Mouse (Mus musculus) CH12.LX (cell line): Measurements from ENCODE around the gene Galnt6. TPM values are rescaled to one million over a fixed set of nuclear protein-coding genes. Genes with fewer than 3 reads are reported as not detected.

Experiments
- DNase-seq: peaks from one replicate; pipeline ENCODE4 v3.0.0-alpha.2; 2013; ENCODE audit errors: extremely low read depth
- H3K27ac ChIP-seq: 2 replicates; pipeline ENCODE4 v1.5.1; 2012; ENCODE audit warnings: low read depth, mild to moderate bottlenecking, control low read depth, moderate library complexity; ENCODE audit not compliant: insufficient read depth
- H3K27me3 ChIP-seq: replicated peaks from 2 replicates; pipeline ENCODE3; 2012; ENCODE audit warnings: inconsistent platforms
- H3K36me3 ChIP-seq, 2 experiments: replicated peaks in 1 of 2; 2 replicates each; pipeline versions ENCODE3 to v1.6.1; 2012; ENCODE audit warnings: inconsistent platforms in 1 of 2, low read length in 1 of 2, mild to moderate bottlenecking in 1 of 2, mixed read lengths in 1 of 2, moderate library complexity in 1 of 2; ENCODE audit not compliant: control insufficient read depth in 1 of 2, insufficient read depth in 1 of 2
- H3K4me1 ChIP-seq, 2 experiments: 2 replicates each; pipeline ENCODE4 v1.6.1; 2012; ENCODE audit warnings: inconsistent platforms in 1 of 2, moderate library complexity in 1 of 2; ENCODE audit not compliant: insufficient read depth in 2 of 2, control insufficient read depth in 1 of 2
- H3K4me2 ChIP-seq: 2 replicates; pipeline ENCODE4 v1.6.1; 2012; ENCODE audit warnings: low read depth, mild to moderate bottlenecking, control low read depth; ENCODE audit not compliant: poor library complexity, insufficient read depth, severe bottlenecking
- H3K4me3 ChIP-seq, 3 experiments: fragments of 150-350 bp in 1 of 3; sonication (generic) in 1 of 3; replicated peaks in 1 of 3; 2 replicates each; pipeline versions ENCODE3 to v1.5.1; 2011 to 2012; ENCODE audit warnings: low read depth in 2 of 3, low read length in 2 of 3, mild to moderate bottlenecking in 2 of 3, moderate library complexity in 2 of 3, control low read depth in 1 of 3, improper control_type of control experiment in 1 of 3, inconsistent platforms in 1 of 3, mixed read lengths in 1 of 3; ENCODE audit not compliant: poor library complexity in 1 of 3
- H3K79me2 ChIP-seq: replicated peaks from 2 replicates; pipeline ENCODE4 v1.6.1; 2012; ENCODE audit warnings: mild to moderate bottlenecking, moderate library complexity; ENCODE audit not compliant: control insufficient read depth, poor library complexity, insufficient read depth, severe bottlenecking; ENCODE audit errors: extremely low read depth
- H3K9ac ChIP-seq: 2 replicates; pipeline ENCODE4 v1.6.1; 2012; ENCODE audit warnings: low read depth, mild to moderate bottlenecking, control low read depth, moderate library complexity; ENCODE audit not compliant: insufficient read depth
- H3K9me3 ChIP-seq: replicated peaks from 2 replicates; pipeline ENCODE3; 2012; ENCODE audit warnings: low read length, inconsistent platforms, mixed read lengths
- BHLHE40 ChIP-seq: IDR thresholded peaks from 2 replicates; pipeline ENCODE4 v1.6.1; 2011; ENCODE audit warnings: mild to moderate bottlenecking, low read depth, low read length, improper control_type of control experiment
- CHD2 ChIP-seq: IDR thresholded peaks from 2 replicates; pipeline ENCODE4 v1.6.1; 2011; ENCODE audit warnings: low read length, improper control_type of control experiment
- E2F4 ChIP-seq: IDR thresholded peaks from 2 replicates; pipeline ENCODE4 v1.6.1; 2011; ENCODE audit warnings: low read depth, low read length, improper control_type of control experiment; ENCODE audit not compliant: insufficient replicate concordance
- EP300 ChIP-seq: IDR thresholded peaks from 2 replicates; pipeline ENCODE4 v1.6.1; 2011; ENCODE audit warnings: low read length, improper control_type of control experiment
- JUN ChIP-seq: IDR thresholded peaks from 2 replicates; pipeline ENCODE4 v1.6.1; 2011; ENCODE audit warnings: low read depth, mild to moderate bottlenecking, low read length, improper control_type of control experiment, moderate library complexity; ENCODE audit not compliant: insufficient read depth
- JUND ChIP-seq: conservative IDR thresholded peaks from 2 replicates; pipeline ENCODE4 v1.6.1; 2011; ENCODE audit warnings: low read depth, low read length, improper control_type of control experiment
- KAT2A ChIP-seq: IDR thresholded peaks from 2 replicates; pipeline ENCODE4 v1.6.1; 2012; ENCODE audit warnings: low read length, improper control_type of control experiment, inconsistent platforms; ENCODE audit not compliant: insufficient replicate concordance
- MAFK ChIP-seq: IDR thresholded peaks from 2 replicates; pipeline ENCODE4 v1.6.1; 2011; ENCODE audit warnings: low read length, improper control_type of control experiment; ENCODE audit not compliant: insufficient replicate concordance
- MAZ ChIP-seq: IDR thresholded peaks from 2 replicates; pipeline ENCODE4 v1.6.1; 2012; ENCODE audit warnings: low read depth, mild to moderate bottlenecking, inconsistent platforms, low read length, improper control_type of control experiment, moderate library complexity
- MXI1 ChIP-seq: IDR thresholded peaks from 2 replicates; pipeline ENCODE4 v1.6.1; 2011; ENCODE audit warnings: mild to moderate bottlenecking, low read depth, low read length, improper control_type of control experiment
- MYC ChIP-seq: IDR thresholded peaks from 2 replicates; pipeline ENCODE4 v1.6.1; 2011; ENCODE audit warnings: low read depth, mild to moderate bottlenecking, improper control_type of control experiment, low read length
- NELFE ChIP-seq: IDR thresholded peaks from 2 replicates; pipeline ENCODE4 v1.6.1; 2011; ENCODE audit warnings: low read depth, low read length, improper control_type of control experiment
- POLR2AphosphoS2 ChIP-seq: IDR thresholded peaks from 2 replicates; pipeline ENCODE4 v1.6.1; 2011; ENCODE audit warnings: low read depth, low read length, improper control_type of control experiment
- RAD21 ChIP-seq: IDR thresholded peaks from 2 replicates; pipeline ENCODE4 v1.6.1; 2011; ENCODE audit warnings: low read depth, mild to moderate bottlenecking, low read length, improper control_type of control experiment, moderate library complexity
- SMC3 ChIP-seq: IDR thresholded peaks from 2 replicates; pipeline ENCODE4 v1.6.1; 2011; ENCODE audit warnings: low read depth, low read length, improper control_type of control experiment
- TCF12 ChIP-seq: IDR thresholded peaks from 2 replicates; pipeline ENCODE4 v1.6.1; 2014; ENCODE audit warnings: low read depth, mild to moderate bottlenecking, inconsistent platforms, low read length, improper control_type of control experiment
- USF1 ChIP-seq: IDR thresholded peaks from 2 replicates; pipeline ENCODE4 v1.6.1; 2014; ENCODE audit warnings: low read depth, mild to moderate bottlenecking, inconsistent platforms, low read length, improper control_type of control experiment
- USF2 ChIP-seq: conservative IDR thresholded peaks from 2 replicates; pipeline ENCODE4 v1.6.1; 2011; ENCODE audit warnings: low read depth, low read length, improper control_type of control experiment
- dilution Hi-C: fragments of 300-500 bp; cut with MboI; formaldehyde crosslinking; loops from 2 replicates; pipeline ENCODE4 v1.14.3; 2020; ENCODE audit warnings: low sequenced_read_pairs; ENCODE audit not compliant: extremely low pct_unique_long_range_greater_than_20kb, extremely low pct_ligation_motif_present
- in situ Hi-C: fragments of 300-500 bp; cut with MboI; formaldehyde crosslinking; loops from 3 replicates; pipeline ENCODE4 v1.14.3; 2019; ENCODE audit warnings: low sequenced_read_pairs, low pct_ligation_motif_present, low pct_unique_long_range_greater_than_20kb, mixed read lengths
- polyA plus RNA-seq: library from polyadenylated mRNA; unstranded; fragments of >175 nt; gene quantifications from 2 replicates; pipeline ENCODE4 v1.2.1, GENCODE M21; 2012; ENCODE audit warnings: low read depth; ENCODE audit not compliant: insufficient read length
- total RNA-seq, 2 experiments: library from RNA; depleted of rRNA; stranded (reverse); fragments of 300-350 nt in 1 of 2; fragments of >200 nt in 1 of 2; gene quantifications; 2 replicates each; pipeline ENCODE4 v1.2.3; 2012 to 2014

Gene Galnt6
- total and polyA plus RNA-seq, 3 experiments, result 0.58 to 5.0 (median 2.0) TPM

DNA sequence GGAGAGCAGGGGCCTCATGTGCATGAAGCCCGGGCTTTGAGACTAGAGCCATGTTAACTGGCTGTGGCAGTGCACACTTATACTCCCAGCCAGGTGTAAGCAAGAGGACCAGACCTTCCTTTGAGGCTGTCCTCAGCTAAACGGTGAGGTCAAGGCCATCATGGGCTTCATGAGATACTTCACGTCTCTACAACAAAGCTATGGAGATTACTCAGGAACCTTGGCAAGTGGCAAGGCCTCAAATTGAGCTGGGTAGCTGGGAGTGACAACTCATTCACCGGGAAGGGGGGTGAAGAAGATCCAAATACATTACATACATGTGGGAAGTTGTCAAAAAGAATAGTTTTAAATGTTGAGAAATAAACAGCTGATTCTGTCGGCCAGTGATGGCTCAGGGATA, 68.4 kb downstream of the Galnt6 start:
- Histone ChIP-seq H3K27ac (no peak overlapping the region), H3K79me2 (peaks cover 18% of the 10 kb centered on the region), H3K9ac (no peak overlapping the region), H3K27me3 (no peaks in the 10 kb centered on the region), H3K4me3 (no peak overlapping the region), H3K4me2 (no peak overlapping the region), H3K9me3 (no peaks in the 10 kb centered on the region), H3K36me3 (peaks cover 55 to 85% of the 10 kb centered on the region in 2 experiments), H3K4me1 (peaks cover 17 to 53% of the 10 kb centered on the region in 2 experiments)
- no peak for TF ChIP-seq POLR2AphosphoS2
- TF ChIP-seq USF2, result no peak
- no peak for TF ChIP-seq MXI1
- TF ChIP-seq MAFK, result no peak
- TF ChIP-seq JUND, result no peak
- TF ChIP-seq MAZ, result no peak
- no peak for TF ChIP-seq SMC3
- no peak for TF ChIP-seq E2F4
- no peak for TF ChIP-seq BHLHE40
- TF ChIP-seq EP300, result no peak
- TF ChIP-seq KAT2A, result no peak
- no peak for TF ChIP-seq CHD2
- no peak for TF ChIP-seq TCF12
- no peak for TF ChIP-seq NELFE
- TF ChIP-seq RAD21, result no peak
- TF ChIP-seq JUN, result no peak
- no peak for TF ChIP-seq MYC
- no peak for TF ChIP-seq USF1
- in situ Hi-C loops, result no loop called here
- DNase-seq, result no peak
- dilution Hi-C loops, result no loop called here

DNA sequence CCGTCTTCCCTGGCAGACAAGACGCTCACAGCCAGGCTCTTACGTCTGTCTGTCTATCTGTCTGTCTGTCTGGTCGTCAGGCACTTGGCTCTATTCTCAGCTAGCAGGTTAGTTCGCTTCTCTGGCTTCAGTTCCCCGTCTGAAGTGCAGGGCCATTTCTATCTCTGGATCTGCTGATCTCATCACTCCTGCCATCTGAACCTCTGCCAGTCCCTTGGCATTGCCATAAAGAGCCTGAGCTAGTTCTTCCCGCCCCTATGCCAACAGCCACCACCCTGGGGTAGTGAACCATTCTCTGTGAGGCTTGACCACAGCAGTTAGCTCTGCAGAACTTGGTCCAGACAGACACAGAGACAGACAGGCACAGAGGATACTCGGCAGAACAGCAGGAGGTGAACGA, 68.9 kb downstream of the Galnt6 start:
- DNase-seq, result no peak
- no peak overlapping the region for H3K4me3 ChIP-seq
- no peak overlapping the region for H3K27ac ChIP-seq
- no peak for TF ChIP-seq NELFE
- TF ChIP-seq, all 38 proteins: peak for 0
- no peak overlapping the region for H3K4me2 ChIP-seq
- H3K4me1 ChIP-seq, result peaks cover 14 to 48% of the 10 kb centered on the region in 2 experiments
- H3K9ac ChIP-seq, result no peak overlapping the region
- peaks cover 13% of the 10 kb centered on the region; the same call in 1 of the 2 replicates for H3K79me2 ChIP-seq
- H3K36me3 ChIP-seq, result peaks cover 60 to 87% of the 10 kb centered on the region in 2 experiments
- H3K9me3 ChIP-seq, result no peaks in the 10 kb centered on the region
- dilution Hi-C loops (no loop called here), in situ Hi-C loops (no loop called here)
- H3K27me3 ChIP-seq, result no peaks in the 10 kb centered on the region
